Mouse (Mus musculus) midbrain, embryonic 16.5 days (tissue): ENCODE measurements at regions not wholly inside any gene's neighbourhood (a gene's known extent, or its start where the extent isn't known, plus 50 kb on each side); places are given as distances from the start of the nearest gene placed in this dataset.
A peak's percentile ranks its signal among the peaks of the same experiment; 100 is the strongest.

Source experiments
- ATAC-seq: fragments of 200-750 bp; cut with Nextera tagmentation; 2 replicates; pipeline ENCODE4 v1.8.0; 2017; ENCODE audit warnings: moderate TSS enrichment
- H3K27ac ChIP-seq: fragments of 300-500 bp; sonication (generic); 2 replicates; pipeline ENCODE4 v1.5.1; 2014; ENCODE audit warnings: mild to moderate bottlenecking, low read length, mixed read lengths
- H3K27me3 ChIP-seq: fragments of 300-500 bp; sonication (generic); 2 replicates; pipeline ENCODE4 v1.6.1; 2014; ENCODE audit warnings: low read depth, low read length, mixed read lengths; ENCODE audit not compliant: control insufficient read depth, insufficient read depth
- H3K36me3 ChIP-seq: fragments of 300-500 bp; sonication (generic); 2 replicates; pipeline ENCODE4 v1.6.1; 2014; ENCODE audit warnings: mild to moderate bottlenecking, low read length, moderate library complexity, mixed read lengths; ENCODE audit not compliant: control insufficient read depth, insufficient read depth
- H3K4me1 ChIP-seq: fragments of 300-500 bp; sonication (generic); 2 replicates; pipeline ENCODE4 v1.6.1; 2014; ENCODE audit warnings: mild to moderate bottlenecking, low read length, mixed read lengths; ENCODE audit not compliant: control insufficient read depth, insufficient read depth
- H3K4me2 ChIP-seq: fragments of 300-500 bp; sonication (generic); 2 replicates; pipeline ENCODE4 v1.6.1; 2014; ENCODE audit warnings: mild to moderate bottlenecking, low read length, mixed read lengths
- H3K4me3 ChIP-seq: fragments of 300-500 bp; sonication (generic); 2 replicates; pipeline ENCODE4 v1.5.1; 2014; ENCODE audit warnings: low read depth, mild to moderate bottlenecking, low read length, moderate library complexity, mixed read lengths
- H3K9ac ChIP-seq: fragments of 300-500 bp; sonication (generic); 2 replicates; pipeline ENCODE4 v1.6.1; 2014; ENCODE audit warnings: low read depth, low read length, mixed read lengths
- H3K9me3 ChIP-seq: fragments of 300-500 bp; sonication (generic); replicated peaks from 2 replicates; pipeline ENCODE4 v1.6.1; 2014; ENCODE audit warnings: mild to moderate bottlenecking, low read length, mixed read lengths; ENCODE audit not compliant: control insufficient read depth, poor library complexity, severe bottlenecking
- WGBS: fragments of 180-500 bp; shearing (Covaris S2); extraction: QIAGEN DNeasy Blood & Tissue Kit; methylation state at CpG from one replicate; pipeline ENCODE4 v1.1.7; 2014; 5-methylcytosine and 5-hydroxymethylcytosine counted together

GRCm38 (mm10) chr16:93429324-93429781 is 174.5 kb downstream of the Setd4 start:
- no peak overlapping the region for H3K9ac ChIP-seq
- H3K9me3 ChIP-seq, result no peaks in the 10 kb centered on the region
- no peak for ATAC-seq
- H3K27me3 ChIP-seq, result no peaks in the 10 kb centered on the region
- H3K27ac ChIP-seq, result no peak overlapping the region
- 74% methylated on average over 8 of the region's 8 CpGs for WGBS
- no peak overlapping the region for H3K4me2 ChIP-seq
- H3K36me3 ChIP-seq, result no peaks in the 10 kb centered on the region
- no peaks in the 10 kb centered on the region for H3K4me1 ChIP-seq
- H3K4me3 ChIP-seq, result no peak overlapping the region

GRCm38 (mm10) chr16:93427264-93427663 is 176.6 kb downstream of the Setd4 start:
- Histone ChIP-seq H3K36me3 (no peaks in the 10 kb centered on the region), H3K9ac (no peak overlapping the region), H3K27me3 (no peaks in the 10 kb centered on the region; the same call in 1 of the 2 replicates), H3K4me3 (no peak overlapping the region), H3K9me3 (no peaks in the 10 kb centered on the region), H3K4me1 (peaks cover 7% of the 10 kb centered on the region; the same call in 1 of the 2 replicates), H3K4me2 (no peak overlapping the region), H3K27ac (no peak overlapping the region)
- 94% methylated on average over 4 of the region's 4 CpGs for WGBS
- no peak for ATAC-seq

GRCm38 (mm10) chr16:93425731-93426130 is 178.1 kb downstream of the Setd4 start:
- Histone ChIP-seq H3K4me2 (no peak overlapping the region), H3K9ac (no peak overlapping the region), H3K27ac (no peak overlapping the region), H3K4me3 (no peak overlapping the region), H3K36me3 (no peaks in the 10 kb centered on the region), H3K4me1 (peaks cover 7% of the 10 kb centered on the region; the same call in 1 of the 2 replicates), H3K27me3 (no peaks in the 10 kb centered on the region; the same call in 1 of the 2 replicates), H3K9me3 (no peaks in the 10 kb centered on the region)
- 89% methylated on average over 6 of the region's 6 CpGs for WGBS
- no peak for ATAC-seq

DNA sequence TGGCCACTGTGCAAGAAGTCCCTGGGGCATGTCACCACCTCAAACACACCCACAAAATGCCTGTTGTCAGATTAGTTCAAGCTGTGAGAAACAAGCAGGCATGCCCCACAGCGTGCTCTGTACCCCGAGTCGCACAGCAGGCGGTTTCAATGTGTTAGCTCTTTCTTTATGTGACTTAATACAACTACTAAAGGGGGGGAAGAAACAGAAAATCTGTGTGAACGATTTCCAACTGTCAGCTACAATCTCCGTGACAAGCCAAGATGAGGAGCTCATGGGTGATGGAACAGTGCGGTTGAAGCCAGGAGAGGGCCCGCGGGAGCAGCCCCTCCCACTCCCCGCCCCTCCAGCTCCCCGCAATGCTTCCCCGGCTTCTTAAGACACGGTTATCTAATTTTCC is 180.7 kb downstream of the Setd4 start:
- ATAC-seq, result no peak
- Histone ChIP-seq H3K4me3 (peak overlapping the region; percentile 17; the same call in 1 of the 2 replicates), H3K27me3 (no peaks in the 10 kb centered on the region; the same call in 1 of the 2 replicates), H3K27ac (no peak overlapping the region), H3K9ac (no peak overlapping the region), H3K36me3 (no peaks in the 10 kb centered on the region), H3K4me1 (peaks cover 7% of the 10 kb centered on the region; the same call in 1 of the 2 replicates), H3K9me3 (no peaks in the 10 kb centered on the region), H3K4me2 (peak overlapping the region; percentile 46)
- WGBS, result 16% methylated on average over 13 of the region's 13 CpGs

- Histone ChIP-seq H3K4me1 (peaks cover 7% of the 10 kb centered on the region; the same call in 1 of the 2 replicates), H3K4me3 (no peak overlapping the region), H3K27ac (no peak overlapping the region), H3K36me3 (no peaks in the 10 kb centered on the region), H3K27me3 (no peaks in the 10 kb centered on the region; the same call in 1 of the 2 replicates), H3K9me3 (no peaks in the 10 kb centered on the region), H3K4me2 (no peak overlapping the region), H3K9ac (no peak overlapping the region)
- 74% methylated on average over 13 of the region's 13 CpGs for WGBS
- ATAC-seq, result no peak
Measured at GRCm38 (mm10) chr16:93422221-93422620, 181.6 kb downstream of the Setd4 start.

GRCm38 (mm10) chr16:93418246-93418645 is 185.6 kb downstream of the Setd4 start:
- Histone ChIP-seq H3K27me3 (no peaks in the 10 kb centered on the region; the same call in 1 of the 2 replicates), H3K9ac (no peak overlapping the region), H3K4me2 (no peak overlapping the region), H3K36me3 (no peaks in the 10 kb centered on the region), H3K9me3 (no peaks in the 10 kb centered on the region), H3K4me3 (no peak overlapping the region), H3K4me1 (peaks cover 5% of the 10 kb centered on the region; the same call in 1 of the 2 replicates), H3K27ac (no peak overlapping the region)
- WGBS, result 76% methylated on average over 8 of the region's 8 CpGs
- ATAC-seq, result no peak

DNA sequence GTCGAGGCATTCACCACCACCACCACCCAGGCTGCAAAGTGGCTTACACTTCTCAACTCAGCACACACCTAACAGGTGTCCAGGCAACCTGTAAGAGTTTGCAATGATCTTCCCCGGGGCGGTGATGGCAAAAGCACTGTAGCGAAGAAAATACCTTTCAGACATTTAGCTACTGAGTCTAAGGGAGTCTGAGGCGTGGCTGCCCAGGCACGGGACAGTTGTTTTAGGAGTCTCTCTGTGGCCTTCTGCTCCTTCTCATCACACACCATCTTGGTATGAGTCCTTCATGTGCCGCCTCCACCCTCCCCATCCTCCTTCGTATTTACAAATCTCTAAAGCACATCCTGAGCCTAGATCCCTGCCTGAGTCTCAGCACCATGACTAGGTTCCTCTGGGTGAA is 186.0 kb downstream of the Setd4 start:
- no peak for ATAC-seq
- Histone ChIP-seq H3K27me3 (no peaks in the 10 kb centered on the region; the same call in 1 of the 2 replicates), H3K9ac (no peak overlapping the region), H3K4me1 (peaks cover under 1% of the 10 kb centered on the region; the same call in 1 of the 2 replicates), H3K4me2 (no peak overlapping the region), H3K9me3 (no peaks in the 10 kb centered on the region), H3K36me3 (no peaks in the 10 kb centered on the region), H3K27ac (no peak overlapping the region), H3K4me3 (no peak overlapping the region)
- 91% methylated on average over 8 of the region's 8 CpGs for WGBS

- no peak overlapping the region for H3K27ac ChIP-seq
- no peaks in the 10 kb centered on the region for H3K9me3 ChIP-seq
- WGBS, result 77% methylated on average over 16 of the region's 16 CpGs
- H3K4me2 ChIP-seq, result no peak overlapping the region
- H3K9ac ChIP-seq, result no peak overlapping the region
- H3K4me3 ChIP-seq, result no peak overlapping the region
- ATAC-seq, result no peak
- H3K4me1 ChIP-seq, result no peaks in the 10 kb centered on the region
- H3K27me3 ChIP-seq, result no peaks in the 10 kb centered on the region
- H3K36me3 ChIP-seq, result no peaks in the 10 kb centered on the region
Measured at GRCm38 (mm10) chr16:93392024-93392675, 211.7 kb downstream of the Setd4 start.

DNA sequence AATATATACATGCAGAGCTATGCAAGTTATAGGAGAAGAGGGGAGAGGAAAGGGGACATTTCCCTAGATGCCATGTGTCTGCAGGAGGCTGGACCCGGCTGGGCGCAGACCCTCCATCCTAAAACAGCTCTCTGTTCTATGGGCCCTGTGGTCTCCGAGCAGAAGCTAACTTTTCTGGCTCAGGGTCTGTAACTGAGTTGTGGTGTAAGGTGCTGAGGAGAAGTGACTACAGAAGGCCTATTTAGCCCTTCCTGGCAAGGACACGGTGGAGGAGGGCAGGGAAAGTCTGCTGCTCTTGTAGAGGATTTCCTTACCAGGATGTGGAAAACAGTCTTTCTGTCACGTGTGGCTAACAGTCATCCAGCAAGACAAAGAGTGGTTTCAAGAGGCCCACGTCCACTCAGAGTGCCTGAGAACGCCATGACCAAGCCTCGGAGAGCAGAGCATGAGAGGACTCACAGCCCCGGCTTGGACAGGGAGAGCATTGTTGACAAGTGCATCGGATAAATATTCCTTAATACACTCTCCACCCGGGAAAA is 216.2 kb downstream of the Setd4 start:
- H3K27me3 ChIP-seq, result no peaks in the 10 kb centered on the region
- H3K4me2 ChIP-seq, result no peak overlapping the region
- H3K36me3 ChIP-seq, result no peaks in the 10 kb centered on the region
- no peak overlapping the region for H3K9ac ChIP-seq
- WGBS, result 79% methylated on average over 11 of the region's 11 CpGs
- no peak for ATAC-seq
- no peak overlapping the region for H3K4me3 ChIP-seq
- H3K4me1 ChIP-seq, result no peaks in the 10 kb centered on the region
- H3K27ac ChIP-seq, result no peak overlapping the region
- H3K9me3 ChIP-seq, result no peaks in the 10 kb centered on the region
